ENCODE assay signal across 11 mouse cellular contexts in genomic region chr2:18229279-18229678, GRCm38 (mm10).
A peak's percentile ranks its signal among the peaks of the same experiment; 100 is the strongest.
DNase-seq lines count a peak whose midpoint lies in the region; ATAC-seq lines count a peak whose summit lies in the region.
"Had no signal": no experiment of that assay in that cellular context is flagged by ENCODE, and none has a peak within 500 bp of the region (broad histone marks: within the 10 kb centered on the region; RNA-seq: fewer than 3 reads in every experiment).

No protein-coding gene starts in this region.

- intact Hi-C loops in gastrocnemius, postnatal 14 days (cut with DNase I; ENCODE audit: low total_unique reads), result no loop called here
- intact Hi-C loops in heart, postnatal 10 days (cut with DNase I), result no loop called here

- no peak for ATAC-seq in inflammation-experienced regulatory T-cells, adult 6 months
- ATAC-seq: CD4-positive, CD25-positive, alpha-beta regulatory T cell, adult 4 months had no signal

- peak; percentile 36 for DNase-seq in gastrocnemius, postnatal 14 days
- no peak for DNase-seq in gastrocnemius, postnatal 10 days
- peak; percentile 79 for DNase-seq in adipocyte (ENCODE audit: low spot score)
- peak; percentile 65 to 70 for DNase-seq in heart, postnatal 10 days
- DNase-seq in kidney, postnatal 36 days, result peak; percentile 65
- DNase-seq in c-Kit-positive CD71-positive TER-119-positive erythroid progenitor cells, embryonic 14.5 days (ENCODE audit: low spot score), result no peak
- no peak for DNase-seq in ovary, postnatal 14 days (ENCODE audit: low spot score)
- DNase-seq: lung, postnatal 4 days; thymus, postnatal 4 days had no signal

Comparison
In these comparisons a context has a peak if more than half of its experiments do, and no peak if none do; other contexts are left out.
1. DNase-seq: peak in gastrocnemius, postnatal 14 days (single experiment), adipocyte (single experiment), heart, postnatal 10 days (2 of 2) and kidney, postnatal 36 days (2 of 2); none in gastrocnemius, postnatal 10 days (single experiment), c-Kit-positive CD71-positive TER-119-positive erythroid progenitor cells, embryonic 14.5 days (single experiment) and ovary, postnatal 14 days (single experiment).